Mouse (Mus musculus) large intestine, adult 2 months (tissue): ENCODE measurements around the gene Pes1. TPM values are rescaled to one million over a fixed set of nuclear protein-coding genes. Genes with fewer than 3 reads are reported as not detected.

Experiments used
- DNase-seq: peaks from one replicate; pipeline ENCODE4 v3.0.0-alpha.2; 2012; ENCODE audit warnings: low read depth, low spot score
- WGBS: fragments of 180-500 bp; shearing (Covaris S2); methylation state at CpG from one replicate; pipeline ENCODE4 v1.1.7; 2018; 5-methylcytosine and 5-hydroxymethylcytosine counted together
- polyA plus RNA-seq: library from polyadenylated mRNA; depleted of rRNA; stranded (reverse); fragments of >200 nt; gene quantifications from 2 replicates; pipeline ENCODE4 v1.2.3, GENCODE M21; 2012

The Pes1 gene
- polyA plus RNA-seq, 1 experiment: 34.2 TPM

- DNase-seq: no peak
- 51% methylated on average over 2 of the region's 2 CpGs for WGBS
These were observed 2.9 kb upstream of the Pes1 start for GRCm38 (mm10) chr11:3960901-3961300.

- DNase-seq: no peak
- WGBS: 67% methylated on average over 3 of the region's 3 CpGs
These were observed 2.0 kb upstream of the Pes1 start for GRCm38 (mm10) chr11:3961761-3962160.

- no peak for DNase-seq
- 77% methylated on average over 10 of the region's 10 CpGs for WGBS
These were observed 620 bp upstream of the Pes1 start for GRCm38 (mm10) chr11:3963155-3963554.

- 4% methylated on average over 11 of the region's 11 CpGs for WGBS
These were observed 819 bp downstream of the Pes1 start for GRCm38 (mm10) chr11:3964416-3965172.

GRCm38 (mm10) chr11:3969837-3970236 is 6.1 kb downstream of the Pes1 start:
- WGBS: 83% methylated on average over 3 of the region's 3 CpGs
- no peak for DNase-seq

More at GRCm38 (mm10) chr11:3964416-3965172, 819 bp downstream of the Pes1 start:
- no peak for DNase-seq

- DNase-seq: no peak
- 92% methylated on average over 7 of the region's 7 CpGs for WGBS
These were observed 6.6 kb downstream of the Pes1 start for GRCm38 (mm10) chr11:3970361-3970760.

- DNase-seq: no peak
- 90% methylated on average over 7 of the region's 7 CpGs for WGBS
These were observed 9.3 kb downstream of the Pes1 start for GRCm38 (mm10) chr11:3973081-3973480.

GRCm38 (mm10) chr11:3974311-3974710 is 10.5 kb downstream of the Pes1 start:
- no peak for DNase-seq
- WGBS: 80% methylated on average over 3 of the region's 3 CpGs

- no peak for DNase-seq
- 91% methylated on average over 6 of the region's 6 CpGs for WGBS
These were observed 12.9 kb downstream of the Pes1 start, which contains the start of gene 4930556J24Rik for GRCm38 (mm10) chr11:3976678-3977077. Gene 4930556J24Rik (minus strand): TSS chr11:3976778.

GRCm38 (mm10) chr11:3978421-3978820 is 14.6 kb downstream of the Pes1 start:
- WGBS: 88% methylated on average over 5 of the region's 5 CpGs
- DNase-seq: no peak

GRCm38 (mm10) chr11:3981536-3981935 is 17.8 kb downstream of the Pes1 start:
- WGBS: 65% methylated on average over 6 of the region's 6 CpGs
- DNase-seq: no peak

GRCm38 (mm10) chr11:3982275-3983209 is 18.8 kb downstream of the Pes1 start:
- no peak for DNase-seq
- WGBS: 40% methylated on average over 7 of the region's 7 CpGs

- no peak for DNase-seq
- WGBS: under 1% methylated on average over 35 of the region's 37 CpGs
These were observed 19.6 kb downstream of the Pes1 start, which contains the start of gene Gal3st1 for GRCm38 (mm10) chr11:3983291-3983862. Gene Gal3st1 (plus strand): TSS chr11:3983636.

GRCm38 (mm10) chr11:3983863-3984745 is 20.3 kb downstream of the Pes1 start:
- no peak for DNase-seq
- 6% methylated on average over 15 of the region's 15 CpGs for WGBS

GRCm38 (mm10) chr11:3989748-3990147 is 26.0 kb downstream of the Pes1 start:
- no peak for DNase-seq
- WGBS: 83% methylated on average over 3 of the region's 3 CpGs

- 65% methylated on average over 6 of the region's 6 CpGs for WGBS
- no peak for DNase-seq
These were observed 29.4 kb downstream of the Pes1 start for GRCm38 (mm10) chr11:3993132-3993531.

GRCm38 (mm10) chr11:3993914-3994313 is 30.1 kb downstream of the Pes1 start:
- whole genome bisulfite sequencing: 93% methylated on average over 6 of the region's 6 CpGs
- DNase-seq: no peak

GRCm38 (mm10) chr11:3995511-3995910 is 31.7 kb downstream of the Pes1 start:
- no peak for DNase-seq

GRCm38 (mm10) chr11:3996840-3997239 is 33.1 kb downstream of the Pes1 start:
- WGBS: 90% methylated on average over 3 of the region's 3 CpGs
- DNase-seq: no peak

More at GRCm38 (mm10) chr11:3995511-3995910, 31.7 kb downstream of the Pes1 start:
- 81% methylated on average over 5 of the region's 5 CpGs for WGBS
